Mouse (Mus musculus) inflammation-experienced regulatory T-cells, adult 16 weeks (primary cell): ENCODE data around the gene Med20. TPM values are rescaled to one million over a fixed set of nuclear protein-coding genes. Genes with fewer than 3 reads are reported as not detected.

ENCODE experiments used
- polyA plus RNA-seq: library from polyadenylated mRNA; unstranded; fragments of 100-300 nt; shearing (Covaris generic); gene quantifications from one replicate; pipeline ENCODE4 v1.2.1, GENCODE M21; 2017

Med20 gene
- polyA plus RNA-seq = 46.2 TPM

GRCm38 (mm10) chr17:47610849-47611660, at the start of gene Med20, which contains the start of the genes Bysl and Gm20517:
Gene Med20 (plus strand): TSS chr17:47611582.
Gene Bysl (minus strand): TSS chr17:47611492.
Gene Gm20517 (plus strand): TSS chr17:47611589.

GRCm38 (mm10) chr17:47630678-47631065, 19.3 kb downstream of the Med20 start, which contains the start of gene Usp49:
Gene Usp49 (plus strand): TSS chr17:47630690.

Other genes starting within 250 kb of the Med20 start
- gene Mrps10, start 242.7 kb upstream of the Med20 start, polyA plus RNA-seq = 49.0 TPM
- gene Guca1b, start 226.2 kb upstream of the Med20 start, polyA plus RNA-seq = 2.4 TPM
- not detected for gene Guca1a, start 211.0 kb upstream of the Med20 start, polyA plus RNA-seq
- gene AI661453, start 175.0 kb upstream of the Med20 start, polyA plus RNA-seq = not detected
- not detected for gene 1700001C19Rik, start 174.2 kb upstream of the Med20 start, polyA plus RNA-seq
- gene Taf8, start 109.3 kb upstream of the Med20 start, polyA plus RNA-seq = 58.9 TPM
- 282 TPM for gene Ccnd3, start 106.5 kb upstream of the Med20 start, polyA plus RNA-seq
- gene Bysl, start 90 bp upstream of the Med20 start, polyA plus RNA-seq = 18.2 TPM
- 0.73 TPM for gene Gm20517, start within 50 bp of the Med20 start, polyA plus RNA-seq
- gene Usp49, start 19.1 kb downstream of the Med20 start, polyA plus RNA-seq = 0.30 TPM
- 261 TPM for gene Tomm6, start 76.8 kb downstream of the Med20 start, polyA plus RNA-seq
- 0.94 TPM for gene Frs3, start 77.4 kb downstream of the Med20 start, polyA plus RNA-seq
- not detected for gene Gm21981, start 82.9 kb downstream of the Med20 start, polyA plus RNA-seq
- not detected for gene Prickle4, start 83.2 kb downstream of the Med20 start, polyA plus RNA-seq
- not detected for gene Pgc, start 115.3 kb downstream of the Med20 start, polyA plus RNA-seq
- 19.8 TPM for gene Tfeb, start 125.4 kb downstream of the Med20 start, polyA plus RNA-seq
- not detected for gene Mdfi, start 223.1 kb downstream of the Med20 start, polyA plus RNA-seq